Mouse (Mus musculus) large intestine, adult 2 months (tissue): ENCODE measurements around the gene Ppia. TPM values are rescaled to one million over a fixed set of nuclear protein-coding genes. Genes with fewer than 3 reads are reported as not detected.
"Not testable (repeated sequence)": the region's sequence is repeated elsewhere in the genome, so short reads cannot be mapped to it uniquely, and the experiment has no call there.

Experiments
- DNase-seq: peaks from one replicate; pipeline ENCODE4 v3.0.0-alpha.2; 2012; ENCODE audit warnings: low read depth, low spot score
- WGBS: fragments of 180-500 bp; shearing (Covaris S2); methylation state at CpG from one replicate; pipeline ENCODE4 v1.1.7; 2018; 5-methylcytosine and 5-hydroxymethylcytosine counted together
- polyA plus RNA-seq: library from polyadenylated mRNA; depleted of rRNA; stranded (reverse); fragments of >200 nt; gene quantifications from 2 replicates; pipeline ENCODE4 v1.2.3, GENCODE M21; 2012

Ppia gene
- polyA plus RNA-seq, 1 experiment, result 1,129 TPM

DNA sequence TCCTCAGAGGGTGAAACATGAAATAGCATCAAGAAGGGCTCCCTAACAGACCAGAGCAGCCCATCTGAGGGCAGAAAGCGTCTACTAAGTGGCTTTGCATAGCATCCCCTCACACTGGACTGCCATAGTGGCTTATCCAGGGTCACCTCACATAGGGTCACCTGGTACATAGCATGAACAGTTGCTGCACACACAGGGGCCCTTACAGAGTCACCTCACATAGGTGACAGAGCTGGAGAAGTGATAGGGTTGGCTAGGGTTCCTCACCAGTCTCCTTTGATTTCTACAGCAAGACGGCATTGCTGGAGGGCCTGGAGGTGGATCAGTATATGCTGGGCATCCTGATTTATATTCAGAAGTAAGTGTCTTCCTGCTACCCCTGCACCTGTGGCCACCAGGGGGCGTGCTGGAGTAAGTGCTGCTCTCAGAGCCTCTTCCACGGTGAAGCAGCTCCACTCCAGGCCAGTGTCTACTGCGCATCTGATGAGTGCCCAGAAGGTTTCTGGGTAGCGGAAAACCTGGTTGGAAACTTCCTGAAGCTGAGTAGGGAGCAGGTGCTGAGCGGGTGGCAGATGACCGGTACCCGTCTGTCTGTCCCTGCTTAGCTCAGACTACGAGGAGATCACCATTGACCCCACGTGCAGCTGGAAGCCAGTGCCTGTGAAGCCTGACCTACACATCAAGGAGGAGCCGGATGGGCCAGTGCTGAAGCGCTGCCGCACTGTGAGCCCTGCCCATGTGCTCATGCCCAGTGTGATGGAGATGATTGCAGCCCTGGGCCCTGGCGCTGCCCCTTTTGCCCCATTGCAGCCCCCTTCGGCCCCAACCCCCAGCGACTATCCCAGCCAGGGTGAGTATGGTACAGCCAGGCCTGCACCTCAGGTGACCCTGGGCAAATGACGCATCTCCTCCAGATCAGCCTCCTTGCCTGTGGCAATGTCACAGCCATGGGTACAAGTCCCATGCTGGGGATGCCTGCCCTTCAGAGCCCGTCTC lies 12.4 kb upstream of the Ppia start:
- 84% methylated on average over 19 of the region's 19 CpGs for WGBS
- DNase-seq, result no peak

DNA sequence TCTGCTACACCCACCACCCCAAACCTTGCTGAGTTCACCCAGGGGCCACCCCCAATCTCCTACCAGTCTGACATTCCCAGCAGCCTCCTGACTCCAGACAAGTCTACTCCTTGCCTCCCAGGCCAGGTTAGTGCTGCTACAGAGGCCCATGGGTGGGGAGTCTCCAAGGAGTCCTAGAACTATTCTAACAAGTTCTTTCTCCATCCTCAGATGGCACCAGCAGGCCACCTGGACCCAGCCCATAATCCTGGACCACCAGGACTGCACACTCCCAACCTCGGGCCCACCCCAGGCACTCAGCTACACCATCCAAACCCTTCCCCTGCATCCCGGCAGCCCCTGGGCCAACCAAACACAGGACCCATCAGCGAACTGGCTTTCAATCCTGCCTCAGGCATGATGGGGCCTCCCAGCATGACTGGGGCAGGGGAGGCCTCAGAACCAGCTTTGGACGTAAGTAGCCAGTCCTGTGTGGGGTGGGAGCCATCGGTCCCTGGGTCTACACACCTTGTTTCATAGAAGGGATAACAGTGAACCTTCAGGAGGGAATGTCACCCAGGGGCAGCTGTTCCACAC lies 11.3 kb upstream of the Ppia start:
- 97% methylated on average over 5 of the region's 5 CpGs for WGBS
- DNase-seq, result no peak

- 78% methylated on average over 9 of the region's 9 CpGs for WGBS
- no peak for DNase-seq
Observed at GRCm38 (mm10) chr11:6404699-6405566, 10.3 kb upstream of the Ppia start.

- no peak for DNase-seq
- 42% methylated on average over 4 of the region's 4 CpGs for WGBS
Observed at GRCm38 (mm10) chr11:6405591-6406081, 9.6 kb upstream of the Ppia start.

DNA sequence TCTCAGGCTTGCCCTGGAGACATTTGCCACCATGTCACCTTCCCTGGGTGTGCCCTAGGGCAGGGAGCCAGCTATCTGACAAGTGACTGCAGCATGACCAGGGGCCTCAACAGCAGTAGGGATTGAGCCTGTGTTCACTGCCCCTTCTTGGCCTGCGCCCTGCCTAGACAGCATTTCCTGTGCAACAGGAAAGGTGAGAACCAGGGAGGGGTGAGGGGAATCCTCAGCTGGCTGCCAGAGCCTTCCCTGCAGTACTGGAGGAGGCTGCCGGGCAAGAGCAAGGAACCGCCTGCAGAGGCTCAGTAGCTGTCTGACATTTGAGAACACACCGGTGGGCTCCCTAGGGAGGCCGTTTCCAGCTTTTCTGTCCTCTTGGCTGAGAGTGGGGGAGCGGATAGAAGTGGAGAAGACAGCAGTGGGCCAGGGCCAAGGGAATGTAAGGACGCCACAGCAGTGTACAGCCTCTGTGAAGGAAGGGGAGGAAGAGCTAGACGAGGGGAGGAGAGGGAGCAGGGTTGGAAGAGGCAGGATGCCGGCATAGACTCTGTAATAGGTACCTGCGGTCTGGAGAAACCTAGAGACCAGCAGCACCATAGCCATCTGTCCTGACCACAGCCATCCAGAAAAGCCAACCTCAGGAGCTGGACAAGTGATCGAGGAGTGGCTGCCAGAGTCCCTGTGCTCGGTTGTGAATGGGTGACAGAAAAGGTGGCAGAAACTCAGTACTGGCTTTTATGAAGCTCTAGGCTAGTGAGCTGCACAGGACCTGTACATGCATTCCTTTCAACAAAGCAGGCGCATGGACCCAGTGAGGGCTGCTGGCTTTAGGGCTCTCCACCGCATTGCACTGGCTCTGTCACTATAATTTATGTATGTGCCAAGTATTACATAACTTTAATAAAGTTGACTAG lies 8.7 kb upstream of the Ppia start:
- no peak for DNase-seq
- 33% methylated on average over 14 of the region's 14 CpGs for WGBS

- DNase-seq, result no peak
- WGBS, result 80% methylated on average over 3 of the region's 3 CpGs
Observed at GRCm38 (mm10) chr11:6407162-6407621, 8.1 kb upstream of the Ppia start.

DNA sequence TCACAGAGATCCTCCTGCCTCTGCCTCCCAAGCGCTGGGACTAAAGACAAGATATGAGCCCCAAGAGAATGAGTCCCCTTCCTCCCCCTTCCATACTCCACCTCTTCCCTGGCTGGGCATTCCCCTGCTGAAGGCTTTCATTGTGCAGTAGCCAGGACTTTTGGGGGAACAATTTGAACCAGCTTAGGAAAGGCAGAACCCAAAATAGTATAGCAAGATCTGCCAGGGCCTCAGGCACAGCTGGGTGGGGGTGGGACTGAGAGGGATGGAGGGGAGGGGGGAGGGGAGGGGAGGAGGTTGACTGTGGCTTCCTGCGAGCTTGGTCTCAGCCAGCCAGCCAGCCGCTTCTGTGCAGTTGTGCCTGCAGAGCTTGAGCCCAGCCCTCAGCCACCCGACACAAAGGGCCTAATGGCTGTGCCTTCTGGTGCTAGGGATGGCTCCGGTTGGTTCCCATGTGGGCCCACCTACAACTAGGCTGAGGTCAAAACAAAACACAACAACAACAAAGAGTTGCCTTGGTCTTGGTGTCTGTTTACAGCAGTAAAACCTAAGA lies 5.1 kb upstream of the Ppia start:
- 63% methylated on average over 5 of the region's 5 CpGs for WGBS

DNA sequence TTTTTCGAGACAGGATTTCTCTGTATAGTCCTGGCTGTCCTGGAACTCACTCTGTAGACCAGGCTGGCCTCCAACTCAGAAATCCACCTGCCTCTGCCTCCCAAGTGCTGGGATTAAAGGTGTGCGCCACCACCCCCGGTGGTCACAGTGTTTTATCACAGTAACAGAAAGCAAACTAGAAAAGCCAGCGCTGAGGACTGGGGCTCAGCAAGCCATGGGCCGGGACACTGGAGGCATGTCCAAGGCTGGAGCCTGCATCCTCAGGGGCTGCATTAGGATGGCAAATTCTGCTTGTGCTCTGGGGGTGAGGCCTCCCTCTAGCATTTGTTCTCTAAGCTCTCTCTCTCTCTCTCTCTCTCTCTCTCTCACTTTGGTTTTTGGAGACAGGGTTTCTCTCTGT lies 4.5 kb upstream of the Ppia start:
- DNase-seq, result not testable (repeated sequence)
- WGBS, result 83% methylated on average over 5 of the region's 5 CpGs

More for the DNA sequence above, 5.1 kb upstream of the Ppia start:
- no peak for DNase-seq

DNA sequence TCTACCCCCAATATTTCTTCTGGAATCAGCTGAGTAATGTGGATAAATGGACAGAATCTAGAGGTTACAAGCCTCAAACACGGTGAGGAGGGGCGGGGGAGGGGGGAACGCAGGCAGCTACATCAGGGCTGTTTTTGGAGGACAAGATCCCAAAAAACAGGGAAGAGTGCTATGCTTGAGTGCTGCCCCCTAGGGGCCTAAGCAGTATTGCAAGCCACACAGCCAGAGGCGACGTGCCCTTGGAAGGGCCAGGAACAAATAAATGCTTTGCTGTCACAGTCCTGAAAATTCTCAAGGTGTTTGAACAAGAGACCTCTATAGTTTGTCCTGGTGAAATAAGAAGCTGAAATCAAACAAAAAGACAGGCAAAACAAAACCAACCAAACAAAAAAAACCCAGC lies 3.6 kb upstream of the Ppia start:
- DNase-seq, result no peak
- 5% methylated on average over 5 of the region's 5 CpGs for WGBS

- WGBS, result 92% methylated on average over 9 of the region's 12 CpGs
Observed at GRCm38 (mm10) chr11:6413264-6413663, 2.0 kb upstream of the Ppia start.

GRCm38 (mm10) chr11:6415551-6416404 lies 535 bp downstream of the Ppia start:
- DNase-seq, result peak; percentile 54
- WGBS, result under 1% methylated on average over 85 of the region's 102 CpGs

More at GRCm38 (mm10) chr11:6413264-6413663, 2.0 kb upstream of the Ppia start:
- DNase-seq, result no peak

DNA sequence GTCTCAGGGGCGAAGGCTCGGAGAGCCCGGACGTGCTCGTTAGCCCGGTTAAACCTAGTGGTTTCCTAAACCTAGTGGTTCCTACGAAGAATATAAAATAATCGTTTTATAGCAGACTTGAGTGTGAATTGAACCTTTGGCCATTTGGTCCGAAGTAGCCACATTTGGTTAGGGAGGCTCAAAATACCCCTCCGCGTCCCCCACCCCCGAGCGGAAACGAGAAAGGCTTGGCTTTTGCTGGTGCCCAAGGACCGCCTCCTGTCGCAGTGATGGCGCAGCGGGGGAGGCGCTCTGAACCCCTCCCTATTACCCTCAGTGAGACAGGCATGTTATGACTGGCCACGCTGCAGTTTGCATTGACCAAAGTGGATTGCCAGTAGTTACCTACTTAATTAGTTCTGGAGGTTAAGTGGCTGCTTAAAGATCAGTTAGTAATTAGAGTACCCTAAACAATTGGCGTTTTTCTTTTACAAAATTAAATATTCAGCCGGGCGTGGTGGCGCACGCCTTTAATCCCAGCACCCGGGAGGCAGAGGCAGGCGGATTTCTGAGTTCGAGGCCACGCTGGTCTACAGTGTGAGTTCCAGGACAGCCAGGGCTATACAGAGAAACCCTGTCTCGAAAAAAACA lies 1.3 kb downstream of the Ppia start:
- WGBS, result under 1% methylated on average over 30 of the region's 30 CpGs
- no peak for DNase-seq

DNA sequence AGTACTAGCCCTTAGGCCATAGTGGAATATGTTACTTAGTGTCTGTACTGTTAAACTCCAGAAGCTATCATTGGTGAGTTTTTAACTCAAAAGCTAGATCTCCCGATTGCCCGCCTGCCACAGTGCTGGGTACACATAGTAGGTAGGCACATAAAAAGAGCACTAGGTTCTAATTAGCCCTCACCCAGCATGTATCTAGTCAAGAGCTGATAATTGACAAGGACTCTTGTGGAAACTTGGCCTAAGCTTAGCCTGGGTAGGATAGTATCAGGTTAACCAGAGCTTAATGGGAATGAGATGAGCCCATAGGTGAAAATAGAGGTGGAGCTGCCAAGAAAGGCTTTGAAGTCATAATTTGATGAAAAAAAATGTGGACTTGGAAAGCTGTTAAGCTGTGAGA lies 1.8 kb downstream of the Ppia start:
- WGBS, result 11% methylated on average over 2 of the region's 2 CpGs
- DNase-seq, result no peak

- DNase-seq, result no peak
Observed at GRCm38 (mm10) chr11:6417490-6417889, 2.2 kb downstream of the Ppia start.

DNA sequence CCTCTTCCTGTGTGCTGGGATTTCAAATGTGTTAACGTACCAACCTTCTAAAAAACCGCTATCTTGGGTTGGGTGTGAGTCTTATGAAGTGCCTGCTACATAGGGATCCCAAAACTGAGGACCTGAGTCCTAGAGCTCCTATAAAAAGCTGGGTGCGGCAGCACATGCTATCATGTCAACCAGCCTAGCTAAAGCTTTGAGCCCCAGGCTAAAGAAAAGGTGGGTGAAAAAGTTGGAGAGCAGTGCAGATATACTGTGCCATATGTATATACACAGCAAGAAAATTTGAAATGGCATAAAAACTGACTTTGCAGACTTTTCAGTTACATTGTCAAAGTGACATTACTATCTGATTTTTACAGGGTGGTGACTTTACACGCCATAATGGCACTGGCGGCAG lies 3.5 kb downstream of the Ppia start:
- DNase-seq, result no peak
- WGBS, result 74% methylated on average over 5 of the region's 5 CpGs

- WGBS, result 64% methylated on average over 4 of the region's 4 CpGs
- DNase-seq, result not testable (repeated sequence)
Observed at GRCm38 (mm10) chr11:6419156-6419555, 3.9 kb downstream of the Ppia start.

DNA sequence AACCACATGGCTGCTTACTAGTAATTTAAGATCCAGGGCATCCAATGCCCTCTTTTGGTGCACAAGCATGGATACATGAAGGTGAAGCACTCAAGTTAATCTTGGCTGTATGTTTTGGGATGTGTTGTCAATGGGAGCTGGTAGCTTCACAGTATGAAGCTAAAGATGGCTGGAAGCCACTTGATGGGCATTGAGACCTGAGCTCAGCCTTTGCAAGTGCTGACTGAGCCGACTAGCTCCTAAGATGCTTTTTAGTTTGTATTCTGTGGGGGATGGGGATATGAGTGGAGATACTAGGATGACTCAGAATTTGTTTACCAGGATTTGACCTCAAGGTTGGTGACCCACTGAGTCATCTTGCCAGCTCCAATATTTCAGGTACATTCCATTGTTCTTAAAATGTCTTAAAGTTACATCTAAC lies 5.0 kb downstream of the Ppia start:
- WGBS, result 6% methylated on average over 1 of the region's 1 CpGs
- DNase-seq, result no peak
